Mouse (Mus musculus) adrenal gland, adult 18-20 months (tissue): ENCODE results near the gene Traf3. TPM values are rescaled to one million over a fixed set of nuclear protein-coding genes. Genes with fewer than 3 reads are reported as not detected.
A peak's percentile ranks its signal among the peaks of the same experiment; 100 is the strongest.

Experiments used
- DNase-seq, 2 experiments: peaks; one replicate each; pipeline ENCODE4 v3.0.0; 2021 to 2022; ENCODE audit warnings: low spot score in 2 of 2
- total RNA-seq, 2 experiments: library from RNA; stranded (reverse); gene quantifications; 1 replicate in 1 of 2; 2 replicates in 1 of 2; pipeline ENCODE4 v1.2.3; 2021

Traf3 gene
- total RNA-seq, 2 experiments from 2014 or later: 18.8 to 23.8 TPM

DNA sequence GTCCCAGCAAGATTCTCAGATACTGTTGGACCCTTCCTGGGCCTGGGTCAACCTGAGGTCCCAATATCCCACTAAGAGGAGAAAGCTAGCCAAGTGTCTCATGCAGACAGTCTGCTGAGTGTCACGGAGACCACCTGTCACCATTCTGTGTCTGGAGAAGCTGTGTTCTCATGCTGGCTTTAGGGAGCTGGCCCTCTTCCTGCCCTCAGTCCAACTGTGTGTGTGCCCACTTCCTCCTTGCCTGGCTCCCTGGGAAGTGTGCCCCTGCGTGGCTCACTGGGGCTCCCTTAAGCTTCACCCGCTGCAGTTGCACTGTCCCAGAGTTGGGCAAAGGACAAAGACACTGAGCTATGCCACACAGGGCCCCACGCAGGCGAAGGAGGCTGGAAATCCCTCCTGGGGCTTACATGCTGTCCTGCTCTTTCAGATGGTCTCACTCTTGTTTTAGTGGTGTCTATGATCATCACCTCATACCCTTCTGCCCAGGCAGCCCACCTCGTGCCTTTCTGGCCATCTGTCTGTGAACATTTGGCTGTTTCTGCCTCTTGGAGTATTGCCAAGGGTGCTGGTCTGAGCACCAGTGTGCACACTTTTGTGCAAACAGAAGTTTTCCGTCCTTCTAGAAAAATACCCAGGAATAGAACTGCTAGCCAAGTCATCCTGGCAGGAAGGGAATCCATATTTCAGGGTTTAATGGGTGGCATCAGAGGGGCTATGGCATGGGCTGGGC is 13.0 kb upstream of the Traf3 start:
- no peak for DNase-seq

DNA sequence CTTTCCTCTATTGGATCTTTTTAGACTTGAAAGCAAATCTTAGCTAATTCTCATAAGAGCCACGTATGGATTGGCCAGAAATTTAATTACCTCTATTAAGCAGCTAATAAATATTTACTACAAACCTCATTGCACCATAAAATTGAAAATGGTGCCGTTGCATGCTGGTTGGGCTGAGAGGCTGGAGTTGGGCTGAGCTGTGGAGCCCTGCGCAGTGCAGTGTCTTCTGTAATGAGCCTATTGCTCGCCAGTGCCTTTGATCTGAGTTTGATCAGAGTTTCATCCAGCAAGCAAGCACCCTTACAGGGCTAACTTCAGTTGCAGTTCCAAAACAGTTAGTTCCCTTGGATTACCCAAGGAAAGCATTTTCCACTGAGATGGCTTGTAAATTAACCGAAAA is 12.2 kb upstream of the Traf3 start:
- no peak for DNase-seq

DNA sequence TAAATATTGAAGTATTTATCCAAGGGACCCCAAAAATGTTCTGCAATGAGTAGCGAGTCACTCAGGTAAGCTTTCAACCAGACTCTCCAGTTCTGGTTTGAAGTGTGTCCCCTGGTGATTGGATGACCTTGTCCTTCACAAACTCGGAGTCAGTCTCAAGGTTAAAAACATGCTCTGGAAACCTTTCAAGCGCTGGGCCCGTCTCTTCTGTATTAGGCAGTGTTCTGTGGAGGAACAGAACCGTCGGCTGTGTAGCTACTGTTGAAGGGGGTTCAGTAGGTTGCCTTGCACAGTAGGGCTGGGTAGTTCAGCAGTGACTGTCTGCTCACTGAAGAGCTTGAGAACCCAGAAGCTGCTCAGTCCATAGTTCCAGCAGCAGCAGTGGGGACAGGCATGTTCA is 11.5 kb upstream of the Traf3 start:
- DNase-seq: no peak

DNA sequence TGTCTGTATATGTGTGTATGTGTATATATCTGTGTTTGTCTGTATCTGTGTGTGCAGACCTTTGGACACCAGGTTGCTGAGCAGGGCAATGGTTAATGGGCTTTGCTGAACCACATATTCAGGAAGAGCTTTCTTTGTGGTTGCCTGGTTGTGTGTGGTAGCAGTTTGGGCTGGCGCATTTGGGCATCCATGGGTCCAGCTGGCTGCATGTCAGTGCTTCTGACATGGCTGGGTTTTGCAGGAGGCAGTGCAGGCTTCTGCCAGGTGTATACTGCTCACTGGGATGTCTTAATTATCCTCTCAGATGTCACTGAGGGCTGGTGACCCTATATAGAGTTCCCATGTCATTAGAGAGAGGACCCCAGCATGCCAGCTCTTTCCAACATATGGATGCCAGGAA is 10.4 kb upstream of the Traf3 start:
- DNase-seq: no peak

DNA sequence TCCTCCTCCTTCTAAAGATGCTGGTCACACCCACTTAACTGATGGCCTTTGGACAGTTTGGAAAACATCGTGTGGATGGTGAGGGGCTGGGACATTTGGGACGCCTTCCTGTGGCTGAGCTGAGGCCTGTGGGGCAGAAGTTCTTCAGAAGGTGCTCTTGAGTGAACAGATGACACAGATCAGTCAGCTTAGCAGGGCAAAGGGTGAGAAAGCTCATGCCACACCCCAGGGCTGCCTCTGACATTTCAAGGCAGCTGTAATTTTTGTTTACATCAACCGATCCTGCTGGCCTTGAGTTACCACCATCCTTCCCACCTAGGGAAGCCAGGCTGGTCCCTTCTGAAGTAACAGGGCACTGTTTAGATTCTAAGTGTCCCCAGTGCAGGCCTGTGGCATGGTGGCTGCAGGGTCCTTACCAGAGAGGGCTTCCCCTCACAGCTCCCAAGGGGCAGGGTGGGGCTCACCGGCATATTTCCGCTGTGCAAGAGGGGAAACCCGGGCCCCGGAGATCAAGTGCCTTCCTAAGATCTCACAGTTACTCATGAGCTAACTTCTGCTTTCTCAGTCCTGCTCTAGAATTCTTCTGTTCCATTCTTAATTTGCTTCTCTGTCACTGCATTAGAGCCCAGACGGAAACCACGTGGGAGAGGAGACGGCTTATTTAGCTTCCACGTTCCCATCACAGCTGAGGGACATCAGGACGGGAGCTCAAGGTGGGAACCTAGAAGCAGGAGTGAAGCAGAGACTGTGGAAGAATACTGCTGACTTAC is 6.3 kb upstream of the Traf3 start:
- no peak for DNase-seq

DNA sequence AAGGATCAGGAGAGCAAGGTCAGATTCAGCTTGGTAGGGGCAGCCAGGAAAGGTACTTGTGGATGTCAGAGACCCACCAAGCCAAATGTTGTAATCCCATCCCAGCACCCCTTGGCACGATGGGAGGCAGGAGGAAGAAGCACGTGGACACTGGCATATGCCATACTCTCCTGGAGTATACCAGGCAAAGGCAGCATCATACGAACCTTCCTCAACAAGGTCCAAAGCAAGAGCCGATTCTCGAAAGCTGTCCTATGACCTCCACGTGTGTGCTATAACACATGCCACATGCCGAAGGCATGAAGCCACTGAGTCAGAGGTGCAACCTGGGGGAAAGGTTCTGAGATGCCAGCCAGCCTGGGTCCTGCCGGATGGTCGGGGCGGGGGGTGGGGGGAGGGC is 5.3 kb upstream of the Traf3 start:
- no peak for DNase-seq

DNA sequence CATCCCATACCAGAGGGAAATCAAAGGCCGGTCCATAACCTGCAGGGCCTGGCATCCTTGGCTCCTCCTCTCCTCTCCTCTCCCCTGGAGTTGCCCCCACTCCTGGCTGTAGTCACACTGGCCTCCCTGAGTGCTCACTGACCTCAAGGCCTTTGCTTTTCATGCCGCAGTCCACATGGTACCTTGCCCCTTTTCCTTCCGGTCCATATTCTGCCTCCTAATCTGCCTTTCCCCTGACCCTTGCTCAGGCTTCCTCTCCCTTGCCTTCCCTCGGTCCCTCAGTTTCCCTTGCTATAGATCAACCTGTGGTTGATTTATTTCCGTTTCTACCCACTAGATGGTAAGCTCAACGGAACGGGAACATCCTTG is 4.2 kb upstream of the Traf3 start:
- no peak for DNase-seq

DNA sequence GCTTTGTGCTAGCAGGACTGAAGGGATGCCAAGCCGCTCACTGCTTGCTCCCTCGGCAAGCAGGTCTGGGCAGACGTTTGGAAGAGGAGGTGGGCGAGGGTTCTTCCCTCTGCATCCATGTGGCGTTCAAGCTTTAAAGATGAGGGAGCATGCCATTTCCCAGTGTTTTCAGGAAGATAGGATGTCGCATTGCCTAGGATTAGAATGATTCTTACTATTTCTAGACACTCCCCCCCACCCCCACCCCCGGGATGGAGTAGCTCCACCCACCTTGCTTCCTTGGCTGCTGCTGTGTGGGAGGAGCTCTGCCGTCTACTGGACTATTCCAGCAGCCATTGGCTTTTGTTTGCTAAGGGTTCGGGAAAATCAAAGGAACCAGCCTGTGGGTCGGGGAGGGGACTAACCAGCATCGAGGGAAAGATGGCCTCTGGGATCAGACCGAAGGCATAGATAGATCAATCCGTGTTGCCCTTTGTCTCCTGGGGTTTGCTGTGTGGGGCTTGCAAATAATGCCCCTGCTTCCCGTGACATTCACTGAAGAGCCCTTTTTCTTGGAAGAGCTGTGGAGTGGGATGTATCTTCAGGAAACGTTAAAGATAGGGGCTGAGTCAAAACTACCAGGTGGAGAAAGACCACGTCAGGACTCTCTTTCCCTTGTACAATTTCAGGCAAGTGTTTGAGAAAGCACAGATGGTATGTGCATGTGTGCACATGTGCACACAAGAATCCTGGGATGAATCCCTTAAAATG is 3.7 kb upstream of the Traf3 start:
- DNase-seq: no peak

DNA sequence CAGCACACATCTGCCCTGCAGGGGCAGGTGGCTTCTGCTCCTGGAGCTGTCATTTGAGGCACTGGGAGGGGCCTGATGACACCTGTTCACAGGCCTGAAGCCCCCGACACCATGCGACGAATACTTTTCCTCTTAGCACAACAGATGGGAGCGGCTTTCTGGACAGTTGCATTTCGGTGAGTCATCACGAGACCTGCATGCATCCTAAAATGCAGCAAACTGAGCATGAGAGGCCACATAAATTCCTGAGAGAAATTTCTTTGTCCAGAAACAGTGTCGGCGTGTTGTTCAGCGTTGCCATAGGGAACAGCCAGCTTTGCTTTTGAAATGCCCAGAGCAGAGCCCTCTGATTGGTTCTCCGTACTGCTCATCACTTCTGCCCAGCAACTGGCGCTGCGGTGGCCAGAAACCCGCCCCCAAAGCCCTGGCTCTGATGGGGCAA is 1.8 kb upstream of the Traf3 start:
- peak; percentile 69 to 78 for DNase-seq

DNA sequence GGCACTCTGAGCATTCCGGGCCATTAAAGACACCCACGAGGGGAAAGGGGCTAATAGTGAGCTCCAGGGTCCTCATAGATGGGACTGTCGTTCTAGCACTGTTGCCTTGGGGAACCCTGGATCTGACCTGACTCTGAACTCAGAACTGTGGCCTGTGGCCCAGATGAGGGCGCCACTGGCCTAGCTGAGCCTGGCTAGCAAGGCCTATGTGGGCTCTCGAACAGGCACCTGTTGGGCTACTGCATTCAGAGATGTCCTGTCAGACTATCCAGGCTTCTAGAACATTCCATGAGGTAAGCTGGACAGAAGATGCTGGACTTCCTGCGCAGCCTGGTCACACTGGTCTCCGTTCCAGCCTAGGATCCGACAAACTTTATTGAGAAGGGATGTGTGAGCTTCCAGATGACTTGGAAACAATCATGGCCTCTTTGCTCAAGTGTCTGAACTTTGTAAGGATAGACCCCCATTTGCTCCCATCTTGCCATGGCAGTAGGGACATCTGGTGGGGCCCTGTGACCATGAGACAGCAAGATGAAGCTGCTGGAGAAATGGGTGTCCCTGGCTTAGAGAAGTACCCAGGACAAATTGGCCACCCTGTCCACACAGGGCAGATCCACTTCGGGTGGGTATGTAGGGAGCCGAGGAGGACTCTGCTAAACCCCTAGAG is 891 bp upstream of the Traf3 start:
- no peak for DNase-seq

DNA sequence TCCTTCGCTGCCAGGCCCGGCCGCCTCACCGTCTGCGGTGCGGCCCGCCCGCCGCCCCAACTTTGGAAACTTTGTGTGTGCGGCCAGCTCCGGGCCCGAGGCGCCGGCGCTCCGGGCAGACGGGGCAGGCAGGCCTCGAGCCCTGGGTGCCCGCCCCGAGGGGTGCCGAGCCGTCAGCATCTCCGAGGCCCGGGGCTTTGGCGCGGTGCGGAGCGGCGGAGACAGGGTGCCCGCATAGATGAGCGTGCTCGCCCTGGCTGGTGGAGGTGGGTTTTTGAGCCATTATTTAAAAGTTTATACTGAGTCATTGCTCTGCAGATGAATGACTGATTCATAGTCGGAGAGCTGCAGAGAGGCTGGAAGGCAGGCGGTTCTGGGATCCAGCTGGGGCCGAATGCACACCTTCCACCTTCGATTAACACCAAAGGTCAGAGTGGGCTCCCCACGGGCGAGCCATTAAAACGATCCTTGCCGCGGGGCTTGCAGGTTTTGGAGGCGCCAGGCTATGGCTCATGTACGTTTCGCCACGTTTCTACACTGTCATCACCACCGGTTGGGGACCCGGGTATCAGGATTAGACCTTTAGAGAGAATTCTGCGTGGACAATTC is 615 bp downstream of the Traf3 start:
- DNase-seq: peak; percentile 53 to 57

DNA sequence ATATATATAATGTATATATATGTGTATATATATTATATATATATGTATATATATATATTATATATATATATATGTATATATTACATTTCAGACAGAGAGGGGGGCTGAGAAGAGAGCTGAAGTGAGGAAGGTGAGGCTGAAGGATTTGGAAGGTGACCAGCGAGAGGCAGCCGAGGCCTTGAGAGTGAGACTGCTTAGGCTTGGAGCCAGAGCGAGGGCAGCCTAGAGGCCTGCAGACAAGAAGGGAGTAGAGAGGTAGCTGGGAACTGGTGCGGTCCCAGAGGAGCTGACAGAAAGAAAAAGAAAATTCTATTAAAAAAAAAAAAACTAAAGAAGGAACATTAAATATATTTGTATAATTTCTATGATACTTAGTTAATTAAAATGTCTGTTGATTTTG is 2.7 kb downstream of the Traf3 start:
- DNase-seq: no peak

DNA sequence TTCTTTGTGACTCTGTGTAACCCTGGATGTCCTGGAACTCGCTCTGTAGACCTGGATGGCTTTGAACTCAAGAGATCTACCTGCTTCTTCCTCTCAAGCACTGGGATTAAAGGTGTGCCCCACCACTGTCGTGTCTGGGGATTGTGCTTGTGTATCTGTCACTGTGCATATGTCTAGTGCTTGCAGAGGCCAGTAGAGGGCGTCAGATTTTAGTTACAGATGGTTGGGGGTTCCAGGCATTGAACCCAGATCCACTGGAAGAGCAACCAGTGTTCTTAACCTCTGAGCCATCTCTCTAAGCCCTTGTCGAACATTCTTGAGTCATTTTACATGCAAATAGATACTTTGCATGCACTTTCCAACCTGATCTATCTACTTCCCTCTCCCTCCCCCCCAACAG is 12.6 kb downstream of the Traf3 start:
- no peak for DNase-seq

DNA sequence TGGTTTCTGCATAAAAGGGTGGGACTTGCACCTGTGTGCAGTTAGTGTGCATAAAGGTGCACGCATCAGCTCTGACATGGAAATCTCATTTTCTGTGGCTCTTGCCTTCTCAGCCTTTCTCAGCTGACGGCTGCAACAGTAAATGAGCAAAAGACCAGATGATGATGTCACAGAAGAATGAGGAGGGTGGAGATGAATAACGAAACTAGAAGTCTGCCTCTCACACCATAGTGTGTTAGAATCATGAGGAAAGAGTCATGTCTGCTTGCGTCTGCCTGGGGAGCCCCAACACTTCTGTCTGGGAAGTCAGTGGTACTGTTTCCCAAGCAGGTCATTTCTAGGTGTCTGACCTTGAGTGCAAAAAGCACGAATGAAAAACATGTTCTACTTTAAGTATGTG is 15.7 kb downstream of the Traf3 start:
- no peak for DNase-seq

DNA sequence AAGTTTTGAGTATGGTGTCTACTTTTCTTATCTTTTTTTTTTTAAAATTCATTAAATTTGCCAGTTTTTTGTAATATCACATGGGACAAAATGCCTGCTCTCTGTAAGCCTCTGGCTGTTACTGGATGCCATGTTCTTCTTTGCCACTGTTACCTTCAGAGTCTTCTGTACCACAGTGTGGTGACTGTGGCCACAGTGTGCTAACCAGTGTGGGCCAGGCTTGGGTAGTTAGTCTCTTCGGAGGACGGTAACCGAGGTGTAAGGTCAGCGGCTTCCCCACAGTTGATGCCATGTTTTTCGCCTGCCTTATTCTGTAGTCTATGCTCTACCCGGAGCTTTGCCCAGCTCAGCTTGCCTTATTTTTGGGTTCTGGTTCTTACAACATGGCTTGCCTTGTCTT is 16.2 kb downstream of the Traf3 start:
- no peak for DNase-seq

DNA sequence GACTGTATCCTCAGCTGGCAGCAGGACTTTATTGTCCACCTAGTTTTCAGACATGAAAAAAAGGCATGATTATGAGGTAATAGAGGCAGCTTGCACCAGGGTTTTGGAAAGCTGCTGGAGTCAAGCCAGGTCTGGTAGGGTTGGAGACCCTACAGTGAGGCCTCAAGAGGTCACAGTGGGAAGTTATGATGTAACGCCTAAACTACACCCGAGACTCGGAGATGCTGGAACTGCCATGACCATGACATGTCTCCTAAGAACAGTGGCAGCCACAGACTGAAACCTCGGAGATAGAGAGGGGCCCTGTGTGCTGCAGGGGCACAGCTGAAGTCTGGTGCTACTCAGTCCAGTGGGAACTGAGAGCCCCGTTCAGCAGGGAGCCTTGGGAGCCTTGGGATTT is 18.3 kb downstream of the Traf3 start, which contains the start of gene 4930595D18Rik:
Gene 4930595D18Rik, minus strand, starts transcription at position 16 of the 400 bp plus-strand sequence.
- DNase-seq: no peak

DNA sequence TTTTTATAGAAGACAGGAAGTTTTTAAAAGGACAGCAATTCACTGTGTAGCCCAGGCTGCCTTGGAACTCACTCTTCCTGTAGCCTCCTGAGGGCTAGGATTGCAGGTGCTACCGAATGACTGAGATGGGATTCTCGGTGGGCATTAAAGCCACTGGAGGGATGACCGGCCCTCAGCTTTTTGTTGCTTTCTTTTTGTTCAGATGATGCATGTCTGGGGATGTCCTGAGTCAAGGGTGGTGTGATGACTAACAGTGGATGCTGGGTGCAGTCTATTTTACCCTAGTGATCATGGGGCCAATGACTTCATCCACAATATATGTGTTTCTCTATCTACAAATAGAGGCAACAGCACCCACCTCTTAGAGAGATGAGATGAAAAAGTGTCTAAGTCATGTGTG is 20.8 kb downstream of the Traf3 start:
- DNase-seq: no peak

DNA sequence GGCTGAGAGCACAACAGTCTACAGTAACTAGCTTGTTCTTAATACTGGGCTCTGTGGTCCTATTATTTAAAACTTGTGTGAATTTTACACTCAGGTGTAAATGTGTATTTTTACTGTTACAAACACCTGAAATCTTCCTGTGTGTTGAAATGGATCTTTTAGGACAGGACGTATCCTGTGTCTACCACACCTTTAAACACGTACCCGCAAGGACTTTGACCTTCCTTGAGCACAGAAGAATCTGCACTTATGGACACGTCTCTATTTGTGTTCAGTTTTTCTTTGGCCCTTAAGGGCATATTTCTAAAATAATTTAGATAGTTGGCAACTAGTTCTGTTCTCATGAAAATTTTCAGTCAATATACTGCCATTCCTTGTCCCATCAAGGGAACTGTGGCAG is 22.1 kb downstream of the Traf3 start:
- DNase-seq: no peak

DNA sequence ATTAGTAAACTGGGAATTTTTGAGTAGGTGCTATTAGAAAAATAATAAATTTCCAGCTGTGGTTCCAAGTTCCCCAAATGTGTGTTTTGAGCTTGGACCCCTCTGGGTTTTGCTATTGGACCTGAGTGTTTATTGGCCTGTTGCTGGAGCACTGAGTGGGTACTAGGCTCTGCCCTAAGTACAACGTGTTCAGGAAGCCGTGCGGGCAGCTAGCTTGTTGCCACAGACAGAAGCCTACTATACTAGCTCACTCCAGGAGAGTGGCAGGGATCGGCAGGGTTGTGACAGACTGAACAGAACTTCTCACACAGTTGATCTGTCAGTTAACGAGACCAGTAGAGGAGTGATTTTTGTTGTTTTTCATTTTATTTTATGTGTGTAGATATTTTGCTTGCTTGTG is 24.2 kb downstream of the Traf3 start:
- DNase-seq: no peak

DNA sequence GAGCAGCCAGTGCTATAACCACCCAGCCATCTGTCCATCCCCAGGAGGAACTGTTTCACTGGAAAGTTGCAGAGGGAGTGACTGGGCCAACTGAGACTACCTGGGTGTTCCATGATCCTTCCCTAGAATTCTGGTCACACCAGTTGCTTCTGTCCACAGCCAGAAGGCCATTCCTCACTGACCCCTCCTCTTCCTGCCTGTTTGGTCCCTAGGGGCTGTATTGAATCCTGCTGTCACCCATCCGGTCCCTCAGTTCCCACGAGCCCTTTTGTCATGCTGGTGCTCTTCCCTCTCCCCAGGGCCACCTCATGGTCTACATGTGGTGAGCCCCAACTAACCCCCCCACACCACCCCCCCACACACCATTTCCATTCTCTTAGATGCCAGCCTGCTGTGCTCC is 24.7 kb downstream of the Traf3 start:
- DNase-seq: no peak

DNA sequence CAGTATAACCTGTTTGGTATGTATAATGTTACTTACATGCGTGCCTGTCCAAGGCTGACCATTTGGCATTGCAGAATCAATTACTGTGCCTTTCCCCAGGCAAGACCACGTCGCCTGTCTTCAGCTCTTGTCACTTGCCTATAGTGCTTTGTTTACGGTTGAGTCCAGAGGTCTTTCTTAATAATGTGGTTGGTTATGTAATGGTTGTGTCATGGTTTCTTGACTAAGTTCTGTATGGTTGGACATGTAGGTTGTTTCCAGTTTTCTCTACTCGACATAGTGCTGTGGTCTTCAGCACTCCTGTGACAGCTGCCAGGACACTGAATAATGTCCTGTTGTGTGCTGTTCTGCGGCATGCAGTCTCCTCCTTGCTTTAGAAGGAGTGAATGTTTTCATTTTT is 26.6 kb downstream of the Traf3 start:
- no peak for DNase-seq
